Mouse (Mus musculus) gastrocnemius, postnatal 4 days (tissue): ENCODE measurements around the gene Ube2z. TPM values are rescaled to one million over a fixed set of nuclear protein-coding genes. Genes with fewer than 3 reads are reported as not detected.

Experiments
- DNase-seq, 2 experiments: peaks; one replicate each; pipeline ENCODE4 v3.0.0; 2021 to 2022; ENCODE audit warnings: low spot score in 2 of 2, mixed read lengths in 2 of 2
- total RNA-seq, 2 experiments: library from RNA; stranded (reverse); gene quantifications; 2 replicates each; pipeline ENCODE4 v1.2.3; 2021

The Ube2z gene
- total RNA-seq, 2 experiments from 2014 or later = 41.2 to 42.3 TPM

DNA sequence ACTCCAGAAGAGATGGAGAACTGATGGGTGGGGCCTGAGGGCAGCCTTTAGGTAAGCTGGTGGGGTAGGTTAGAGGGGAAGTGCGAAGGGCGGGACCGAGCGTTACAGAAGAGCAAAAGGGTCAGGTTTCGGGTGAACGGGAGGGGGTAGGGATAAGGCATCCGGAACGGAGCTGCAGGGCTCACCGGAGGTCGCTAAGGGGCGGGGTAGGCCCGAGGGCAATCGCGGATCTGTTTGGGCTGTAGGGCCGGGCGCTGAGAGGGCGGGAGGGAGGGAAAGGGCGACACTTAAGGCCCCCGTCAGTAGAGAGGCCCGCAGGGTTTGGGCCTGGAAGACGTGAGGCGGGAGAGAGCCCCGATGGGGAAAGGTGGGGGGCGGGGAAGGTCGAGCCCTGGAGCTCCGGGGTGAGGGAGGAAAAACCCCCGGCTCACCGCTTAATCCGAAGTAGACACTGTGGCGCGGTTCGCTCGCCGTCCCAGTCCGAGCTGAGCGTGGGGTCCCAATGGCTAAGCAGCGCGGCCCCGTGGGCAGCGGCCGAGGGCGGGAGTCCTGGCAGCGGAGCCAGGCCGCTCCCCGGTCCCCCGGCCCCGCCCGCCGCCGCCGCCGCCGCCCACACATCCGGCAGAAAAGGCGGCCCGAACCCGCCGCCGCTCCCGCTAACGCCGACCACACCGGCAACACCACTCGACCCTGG lies 520 bp downstream of the Ube2z start:
- DNase-seq = no peak

- DNase-seq = no peak
Observed at GRCm38 (mm10) chr11:96058309-96058708, 6.9 kb downstream of the Ube2z start.

DNA sequence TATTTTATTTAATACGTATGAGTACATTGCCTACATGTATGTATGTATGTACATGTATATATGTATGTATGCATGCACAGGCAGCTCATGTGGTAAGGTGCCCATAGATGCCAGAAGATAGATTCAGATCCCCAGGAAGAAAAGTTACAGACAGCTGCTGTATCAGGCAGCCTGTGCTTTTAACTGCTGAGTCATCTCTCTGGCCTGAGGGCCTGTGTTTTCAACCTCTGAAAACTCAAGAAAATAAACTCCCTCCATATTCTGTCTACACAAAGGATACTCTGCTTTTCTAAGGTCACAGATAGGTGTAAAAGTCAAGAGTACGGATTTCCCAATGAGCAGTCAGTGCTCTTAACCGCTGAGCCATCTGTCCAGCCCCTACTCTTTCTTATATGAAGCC lies 14.3 kb downstream of the Ube2z start:
- no peak for DNase-seq

DNA sequence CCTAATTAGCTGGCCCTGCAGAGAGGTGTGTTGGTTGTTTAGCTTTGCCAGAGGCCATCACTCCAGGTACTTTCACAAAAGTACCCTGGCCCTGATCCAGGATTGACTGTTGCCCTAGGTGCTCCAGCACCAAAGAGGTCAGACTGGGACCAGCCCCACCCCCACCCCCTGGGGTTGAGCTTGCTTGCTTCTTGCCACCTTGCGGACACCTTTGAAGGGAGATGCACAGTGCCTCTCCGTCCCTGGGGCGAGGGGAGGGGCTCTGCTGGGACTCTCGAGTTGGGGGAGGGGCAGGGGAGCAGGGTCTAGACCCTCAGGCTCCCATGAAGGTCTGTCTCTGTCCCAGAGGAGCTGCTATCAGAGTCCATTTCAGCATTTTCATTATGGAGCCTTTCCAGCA lies 15.2 kb downstream of the Ube2z start:
- no peak for DNase-seq

- DNase-seq = no peak
Observed at GRCm38 (mm10) chr11:96047469-96048373, 17.5 kb downstream of the Ube2z start.

GRCm38 (mm10) chr11:96046793-96047192 lies 18.4 kb downstream of the Ube2z start:
- DNase-seq = no peak

- no peak for DNase-seq
Observed at GRCm38 (mm10) chr11:96046028-96046427, 19.2 kb downstream of the Ube2z start.

DNA sequence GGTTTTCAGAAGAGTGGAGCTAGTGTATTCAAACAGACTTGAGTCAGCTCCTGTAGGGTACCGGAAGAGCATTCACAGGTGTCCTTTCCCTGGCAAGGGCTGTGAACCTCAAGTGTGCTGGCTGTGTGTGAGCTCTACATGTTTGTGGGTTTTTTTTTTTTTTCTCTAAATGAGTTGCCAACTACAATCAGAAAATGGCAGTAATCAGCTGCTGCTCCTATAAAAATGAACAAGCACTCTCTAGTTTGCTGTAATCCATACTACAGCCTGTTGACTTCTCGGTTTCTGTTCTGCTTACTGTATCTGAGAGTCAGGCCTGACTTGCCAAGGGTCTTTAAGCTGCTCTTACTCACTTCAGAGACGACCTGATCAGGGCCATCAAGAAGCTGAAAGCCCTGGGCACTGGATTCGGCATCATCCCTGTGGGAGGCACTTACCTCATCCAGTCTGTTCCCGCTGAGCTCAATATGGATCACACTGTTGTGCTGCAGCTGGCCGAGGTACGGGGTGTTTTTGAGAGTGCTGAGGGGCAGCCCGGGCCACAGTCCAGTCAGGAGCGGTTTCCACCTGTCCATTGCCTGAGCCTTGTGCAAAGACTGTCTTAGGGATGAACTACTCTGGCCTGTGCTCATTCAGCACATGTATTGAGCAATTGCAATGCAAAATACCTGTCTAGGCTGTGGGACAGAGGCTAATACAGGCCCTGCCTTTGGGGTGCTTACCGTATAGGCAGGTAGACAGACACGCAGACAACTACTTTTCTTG lies 20.2 kb downstream of the Ube2z start:
- DNase-seq = no peak

- DNase-seq = no peak
Observed at GRCm38 (mm10) chr11:96038560-96038959, 26.6 kb downstream of the Ube2z start.

DNA sequence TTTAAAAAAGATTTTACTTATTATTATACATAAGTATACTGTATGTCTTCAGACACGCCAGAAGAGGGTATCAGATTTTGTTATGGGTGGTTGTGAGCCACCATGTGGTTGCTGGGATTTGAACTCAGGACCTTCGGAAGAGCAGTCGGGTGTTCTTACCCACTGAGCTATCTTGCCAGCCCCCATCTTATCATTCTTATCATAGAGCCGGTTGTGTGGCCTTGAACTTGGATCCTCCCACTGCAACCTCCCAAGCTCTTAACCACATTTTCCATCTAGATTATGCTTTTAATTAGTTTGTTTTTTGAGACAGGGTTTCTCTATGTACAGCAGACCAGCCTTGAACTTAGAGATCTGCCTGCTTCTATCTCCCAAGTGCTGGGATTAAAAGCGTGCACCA lies 27.7 kb downstream of the Ube2z start:
- no peak for DNase-seq

DNA sequence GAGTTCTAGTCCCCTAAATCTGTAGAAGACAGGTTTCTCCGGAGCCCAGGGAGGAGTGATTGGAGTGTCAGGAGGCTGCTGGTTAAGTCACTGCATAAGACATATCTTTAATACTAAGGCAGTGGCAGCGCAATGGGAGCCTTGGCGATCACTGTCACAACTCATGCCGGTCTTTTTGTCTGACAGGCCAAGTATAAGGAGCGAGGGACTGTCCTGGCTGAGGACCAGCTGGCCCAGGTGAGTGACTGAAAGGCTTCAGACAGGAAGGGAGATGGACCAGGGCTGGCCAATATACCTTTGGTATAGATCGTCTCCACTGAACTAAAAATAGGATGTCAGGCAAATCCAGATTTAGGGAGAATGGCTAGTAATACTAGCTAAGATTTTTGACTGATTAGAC lies 30.1 kb downstream of the Ube2z start:
- peak in 1 of 2 experiments; percentile 12 for DNase-seq

GRCm38 (mm10) chr11:96034596-96035052 lies 30.6 kb downstream of the Ube2z start, which contains the start of gene Snf8:
TSS of gene Snf8 (plus strand) at chr11:96034885.
- peak; percentile 94 to 97 for DNase-seq

GRCm38 (mm10) chr11:96034116-96034515 lies 31.1 kb downstream of the Ube2z start:
- DNase-seq = no peak

GRCm38 (mm10) chr11:96033264-96033663 lies 31.9 kb downstream of the Ube2z start:
- DNase-seq = no peak

- DNase-seq = no peak
Observed at GRCm38 (mm10) chr11:96031701-96032100, 33.5 kb downstream of the Ube2z start.

DNA sequence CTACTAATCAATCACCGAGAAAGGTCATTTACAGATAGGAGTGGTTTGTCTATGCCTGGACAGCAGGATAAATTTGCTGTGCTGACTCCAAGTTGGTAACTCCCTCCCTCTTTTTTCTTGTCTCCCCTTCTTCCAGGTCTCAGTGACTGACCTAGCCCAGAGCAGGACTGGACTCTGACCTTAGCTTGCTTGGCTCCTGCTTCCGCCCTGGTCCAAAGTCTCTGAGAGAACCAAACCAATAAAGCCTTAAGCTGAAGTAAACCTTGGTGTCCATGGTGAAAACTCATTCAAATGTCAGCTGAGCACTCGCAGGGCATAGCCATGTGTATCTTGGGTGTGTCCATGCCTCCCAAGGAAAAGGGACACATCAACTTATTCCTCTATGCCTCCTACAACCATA lies 34.6 kb downstream of the Ube2z start:
- DNase-seq = no peak

GRCm38 (mm10) chr11:96028130-96028529 lies 37.1 kb downstream of the Ube2z start:
- DNase-seq = no peak

- no peak for DNase-seq
Observed at GRCm38 (mm10) chr11:96020622-96021021, 44.6 kb downstream of the Ube2z start.

GRCm38 (mm10) chr11:96017941-96018351 lies 47.2 kb downstream of the Ube2z start:
- no peak for DNase-seq

GRCm38 (mm10) chr11:96015421-96015820 lies 49.8 kb downstream of the Ube2z start:
- DNase-seq = no peak

DNA sequence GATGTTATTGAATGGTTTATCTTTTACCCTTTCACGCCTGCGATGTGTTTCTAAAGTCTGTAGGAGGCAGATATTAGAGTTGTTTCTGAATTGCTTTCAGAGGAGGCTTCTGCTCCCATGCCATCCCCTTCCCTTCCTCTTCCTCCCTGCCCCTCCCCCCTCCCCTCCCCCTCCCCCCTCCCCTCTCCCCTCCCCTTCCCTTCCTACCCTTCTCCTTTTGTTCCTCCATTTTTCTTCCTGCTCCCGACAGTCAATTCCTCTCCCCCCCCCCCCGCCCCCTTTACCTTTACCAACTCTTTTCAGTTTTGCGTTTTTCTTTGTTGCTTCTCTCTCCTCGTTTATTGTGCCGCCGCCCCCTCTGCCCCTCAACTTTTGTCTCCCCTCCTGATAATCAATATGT lies 53.2 kb downstream of the Ube2z start:
- no peak for DNase-seq
